Mouse (Mus musculus) urinary bladder, postnatal 0 days (tissue): ENCODE results near the gene N4bp2l1. TPM values are rescaled to one million over a fixed set of nuclear protein-coding genes. Genes with fewer than 3 reads are reported as not detected.

Experiments
- polyA plus RNA-seq: library from polyadenylated mRNA; unstranded; fragments of >200 nt; fragmentation: Nextera tagmentation; extraction: Ambion mirVana; gene quantifications from 2 replicates; pipeline ENCODE4 v1.2.1, GENCODE M21; 2015

N4bp2l1 gene
- polyA plus RNA-seq = 5.1 and 7.0 TPM in 2 replicates

GRCm38 (mm10) chr5:150597088-150597487, at the start of gene N4bp2l1:
Gene N4bp2l1, minus strand, starts transcription at chr5:150597188.

GRCm38 (mm10) chr5:150521937-150522866, 74.8 kb downstream of the N4bp2l1 start, which contains the start of gene Brca2:
Gene Brca2, plus strand, starts transcription at chr5:150522630.

Other genes with a start within 250 kb of the N4bp2l1 start
- not detected in 2 replicates for gene Zar1l, start 79.0 kb downstream of the N4bp2l1 start, polyA plus RNA-seq
- 6.1 and 6.3 TPM in 2 replicates for gene Brca2, start 74.6 kb downstream of the N4bp2l1 start, polyA plus RNA-seq
- gene N4bp2l2, start 69.0 kb upstream of the N4bp2l1 start, polyA plus RNA-seq = 26.5 and 31.7 TPM in 2 replicates
- 13.3 and 16.1 TPM in 2 replicates for gene Pds5b, start 76.6 kb upstream of the N4bp2l1 start, polyA plus RNA-seq